Mouse (Mus musculus): ENCODE data around the gene Hist1h3e.
A peak's percentile ranks its signal among the peaks of the same experiment; 100 is the strongest.
"Not testable (repeated sequence)": the region's sequence is repeated elsewhere in the genome, so short reads cannot be mapped to it uniquely, and the experiment has no call there.

Hist1h3e gene

GRCm38 (mm10) chr13:23561883-23562659 lies at the start of gene Hist1h3e:
Hist1h3e (minus strand) TSS chr13:23562369.
- peak; percentile 95 for DNase-seq (ENCODE audit: low spot score)

DNA sequence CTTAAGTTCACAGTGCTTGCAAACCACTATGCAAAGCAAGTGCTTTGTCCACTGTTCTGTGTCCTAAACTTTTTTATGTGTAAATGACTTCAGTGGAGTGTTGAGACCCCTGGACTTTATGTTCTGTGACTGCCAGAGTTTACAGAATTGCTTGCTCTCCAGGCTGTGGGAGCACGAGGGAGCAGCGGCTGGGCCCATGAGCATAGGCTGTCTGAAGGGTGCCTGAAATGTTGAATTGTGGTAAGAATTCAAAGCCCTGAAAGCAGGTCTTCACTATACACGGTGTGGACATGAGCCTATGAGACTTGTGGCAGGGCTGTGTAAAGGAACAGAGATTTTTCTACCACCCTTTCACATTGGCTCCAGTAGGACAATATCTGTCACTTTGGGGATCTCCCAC lies 49.5 kb upstream of the Hist1h3e start:
- DNase-seq (ENCODE audit: low spot score), result no peak

DNA sequence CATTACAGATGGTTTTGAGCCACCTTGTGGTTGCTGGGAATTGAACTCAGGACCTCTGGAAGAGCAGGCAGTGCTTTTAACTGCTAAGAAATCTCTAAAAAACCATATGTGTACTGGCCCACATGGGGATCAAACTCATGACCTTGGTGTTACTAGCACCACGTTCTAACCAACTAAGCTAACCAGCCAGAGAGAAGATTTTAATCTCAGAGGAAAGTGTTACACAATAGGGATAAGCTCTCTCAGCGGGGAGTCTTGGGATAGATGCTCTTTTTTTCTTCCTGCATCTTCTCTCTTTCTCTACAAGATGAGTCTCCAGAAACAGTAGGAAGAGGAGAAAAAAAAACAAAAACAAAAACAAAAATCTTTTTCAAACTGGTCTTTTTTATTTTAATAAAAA lies 48.2 kb upstream of the Hist1h3e start:
- DNase-seq (ENCODE audit: low spot score), result no peak

DNA sequence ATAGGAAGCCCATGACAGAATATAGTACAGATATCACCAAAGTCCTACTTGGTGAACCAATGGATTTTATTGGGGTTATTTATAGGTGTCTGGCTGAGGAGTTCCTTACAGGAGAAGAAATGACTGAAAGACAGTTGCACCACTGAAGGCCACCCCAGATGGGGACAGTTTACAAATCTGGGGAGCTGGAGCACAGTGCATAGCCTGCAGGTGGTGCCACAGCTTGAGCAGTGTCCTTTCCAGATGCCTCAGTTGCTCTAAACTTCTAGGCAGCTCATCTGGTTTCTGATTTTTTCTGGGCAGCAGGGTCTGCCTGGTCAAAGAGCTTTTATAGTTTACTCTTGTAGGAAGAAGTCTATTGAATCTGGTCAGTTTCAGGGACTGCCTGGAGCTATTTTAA lies 47.7 kb upstream of the Hist1h3e start:
- DNase-seq (ENCODE audit: low spot score), result no peak

DNA sequence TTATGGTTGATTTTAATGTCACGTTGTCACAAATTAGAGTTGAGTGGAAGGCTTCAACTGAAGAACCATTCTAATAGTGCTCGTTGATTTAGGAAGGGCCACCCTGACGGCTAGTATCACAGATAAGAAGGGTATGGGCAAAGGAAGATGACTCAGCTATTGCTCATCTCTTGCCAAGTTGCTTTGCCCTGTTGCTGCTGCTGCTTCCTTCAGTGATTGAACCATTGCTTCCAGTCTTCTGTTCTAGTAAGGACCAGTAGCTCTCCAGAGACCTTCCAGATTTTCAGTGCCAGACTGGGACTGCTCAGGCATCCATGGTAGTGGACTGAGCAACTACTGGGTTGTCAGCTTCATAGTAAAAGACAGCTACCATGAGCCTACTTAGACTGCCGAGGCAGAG lies 47.0 kb upstream of the Hist1h3e start:
- no peak for DNase-seq (ENCODE audit: low spot score)

DNA sequence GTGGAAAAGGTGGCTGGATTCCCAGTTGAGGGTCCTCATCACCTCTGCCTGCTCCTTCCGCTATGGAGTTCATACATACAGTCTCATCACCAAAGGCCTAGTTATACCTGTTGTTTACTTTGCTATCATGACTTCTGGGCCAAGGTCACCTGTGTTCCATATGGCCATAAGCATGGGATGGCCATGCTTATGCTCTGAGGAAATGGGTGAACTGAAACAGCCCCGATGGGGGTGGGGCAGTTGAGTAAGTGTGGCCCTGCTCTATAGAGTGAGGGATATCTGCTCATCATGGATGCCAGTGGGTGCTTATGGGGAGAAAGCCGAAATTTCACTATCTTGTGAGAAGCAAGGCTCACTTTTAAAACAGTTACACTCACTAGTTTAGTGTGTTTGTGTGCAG lies 42.9 kb upstream of the Hist1h3e start:
- no peak for DNase-seq (ENCODE audit: low spot score)

DNA sequence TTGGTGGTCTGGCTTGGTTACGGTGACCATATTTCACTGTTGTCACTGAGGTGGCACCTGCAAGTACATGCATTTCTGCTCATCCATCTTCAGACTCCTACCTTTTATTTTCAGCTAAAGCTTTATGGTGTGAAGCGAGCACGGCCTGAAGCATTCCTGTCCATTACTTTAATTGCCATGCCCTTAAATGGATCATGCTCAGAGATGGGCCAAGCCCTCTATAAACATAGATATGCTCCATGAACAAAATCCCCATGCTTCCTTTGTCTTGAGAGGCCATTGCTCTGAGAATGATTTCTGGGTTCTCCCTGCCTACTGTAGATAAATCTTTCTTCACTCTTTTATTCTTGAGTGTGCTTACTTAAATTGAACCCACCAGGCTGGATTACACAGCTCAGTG lies 42.3 kb upstream of the Hist1h3e start:
- DNase-seq (ENCODE audit: low spot score), result no peak

- no peak for DNase-seq (ENCODE audit: low spot score)
Observed at GRCm38 (mm10) chr13:23603182-23603699, 41.1 kb upstream of the Hist1h3e start.

DNA sequence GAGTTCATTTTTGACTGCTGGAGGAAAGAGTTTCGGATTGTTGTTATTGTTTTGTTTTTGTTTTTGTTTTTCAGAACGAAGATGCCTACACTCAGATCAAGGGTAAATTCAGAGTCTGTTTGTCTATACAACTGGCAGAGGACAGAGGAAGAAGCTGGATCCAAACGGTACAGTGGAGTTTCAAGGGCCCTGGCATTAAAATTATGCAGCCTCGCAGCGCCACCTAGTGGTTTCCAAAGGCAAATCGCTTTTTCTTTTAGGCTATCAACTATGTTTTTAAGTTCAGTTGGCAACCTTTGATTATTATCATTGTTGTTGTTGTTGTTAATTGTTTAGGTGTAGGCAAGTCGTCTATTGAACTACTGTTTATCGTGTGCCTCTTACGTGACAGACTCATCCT lies 35.8 kb upstream of the Hist1h3e start:
- DNase-seq (ENCODE audit: low spot score), result peak; percentile 79

DNA sequence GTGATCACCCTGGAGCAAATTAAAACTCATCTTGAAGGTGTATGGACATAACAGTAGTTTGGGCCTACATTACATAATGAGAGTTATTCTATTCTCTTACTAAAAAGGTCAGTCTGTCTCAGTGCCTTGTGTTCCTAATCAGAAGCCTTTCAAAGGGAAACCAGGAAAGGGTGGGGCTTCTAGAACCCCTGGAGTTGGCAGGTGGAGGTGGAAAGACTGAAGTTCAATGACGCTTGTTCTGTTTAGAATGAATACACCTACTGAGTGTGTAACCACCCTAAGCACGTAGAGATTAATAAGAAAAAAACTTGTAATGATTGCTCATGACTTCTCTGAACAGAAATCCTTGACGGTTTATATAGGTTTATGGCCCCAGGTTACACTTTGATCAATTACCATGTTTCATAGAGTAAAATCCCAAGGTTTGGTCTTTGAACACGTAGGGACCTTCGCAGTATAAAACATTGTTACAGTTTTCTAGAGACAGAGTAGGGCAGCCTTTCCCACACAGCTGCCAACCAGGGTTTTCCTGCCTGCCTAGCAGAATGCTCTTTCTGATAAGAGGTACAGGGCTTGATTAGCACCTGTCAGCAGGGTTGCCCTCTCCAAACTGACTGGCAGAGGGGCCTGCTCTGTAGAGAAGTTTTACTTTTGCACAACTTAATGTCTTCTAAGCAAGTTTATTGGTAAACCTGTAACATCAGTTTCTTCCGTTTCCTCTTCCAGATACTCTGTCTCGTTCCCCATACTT lies 33.6 kb upstream of the Hist1h3e start:
- DNase-seq (ENCODE audit: low spot score), result no peak

GRCm38 (mm10) chr13:23595185-23595584 lies 33.0 kb upstream of the Hist1h3e start:
- DNase-seq (ENCODE audit: low spot score), result no peak

- DNase-seq (ENCODE audit: low spot score), result peak; percentile 13
Observed at GRCm38 (mm10) chr13:23593051-23593770, 31.0 kb upstream of the Hist1h3e start.

GRCm38 (mm10) chr13:23592614-23593013 lies 30.4 kb upstream of the Hist1h3e start:
- DNase-seq (ENCODE audit: low spot score), result no peak

- not testable (repeated sequence) for DNase-seq (ENCODE audit: low spot score)
Observed at GRCm38 (mm10) chr13:23591886-23592285, 29.7 kb upstream of the Hist1h3e start.

- DNase-seq (ENCODE audit: low spot score), result no peak
Observed at GRCm38 (mm10) chr13:23591206-23591605, 29.0 kb upstream of the Hist1h3e start.

GRCm38 (mm10) chr13:23586940-23587225 lies 24.7 kb upstream of the Hist1h3e start:
- no peak for DNase-seq (ENCODE audit: low spot score)

GRCm38 (mm10) chr13:23586099-23586939 lies 24.1 kb upstream of the Hist1h3e start:
- peak; percentile 8 for DNase-seq (ENCODE audit: low spot score)

- DNase-seq (ENCODE audit: low spot score), result peak; percentile 75
Observed at GRCm38 (mm10) chr13:23585442-23586098, 23.4 kb upstream of the Hist1h3e start.

DNA sequence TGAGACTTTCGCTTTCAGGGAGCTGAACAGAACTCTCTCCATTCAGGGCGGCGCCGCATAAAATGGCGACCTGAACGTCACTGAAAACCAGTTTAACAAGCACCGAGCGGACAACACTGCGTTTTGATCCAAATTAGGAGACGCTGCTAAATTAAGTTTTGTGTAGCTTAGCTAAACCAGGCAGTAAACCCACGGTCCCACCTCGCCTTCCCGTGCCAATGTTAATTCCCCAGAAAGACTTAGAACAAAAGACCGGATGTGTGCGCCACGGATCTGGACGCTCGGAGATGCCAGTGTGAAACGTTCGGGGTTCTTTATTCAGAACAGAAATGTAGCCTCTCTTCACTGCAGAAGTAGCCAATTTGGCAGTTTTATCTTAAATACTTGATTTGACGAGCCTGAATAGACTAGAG lies 22.9 kb upstream of the Hist1h3e start:
- peak; percentile 76 for DNase-seq (ENCODE audit: low spot score)

DNA sequence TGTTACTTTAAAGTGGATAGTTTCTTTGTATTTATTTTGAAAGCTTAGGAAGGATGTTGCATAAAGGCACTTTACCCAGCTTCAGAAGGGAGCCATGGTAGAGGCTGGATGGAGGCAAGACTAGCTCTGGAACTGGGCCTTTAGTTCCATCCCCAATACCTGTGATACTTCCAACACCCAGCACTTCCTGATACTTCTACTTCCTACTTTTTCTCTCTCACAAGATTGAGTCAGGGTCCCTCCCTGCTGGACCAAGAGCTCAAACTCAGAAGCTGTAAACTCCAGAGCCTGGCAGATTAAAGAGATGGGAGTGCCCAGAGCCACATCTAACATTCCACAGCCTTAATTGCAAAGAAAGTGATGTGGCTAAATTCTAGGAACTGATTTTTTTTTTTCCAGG lies 22.2 kb upstream of the Hist1h3e start:
- DNase-seq (ENCODE audit: low spot score), result peak; percentile 6

- DNase-seq (ENCODE audit: low spot score), result no peak
Observed at GRCm38 (mm10) chr13:23583387-23584068, 21.4 kb upstream of the Hist1h3e start.
